In genomic region chr6:52429204-52429552, GRCm38 (mm10) we compare ENCODE assay signal across 24 mouse cellular contexts.
DNase-seq lines count a peak whose midpoint lies in the region; ATAC-seq and TF ChIP-seq lines count a peak whose summit lies in the region.
"Had no signal": no experiment of that assay in that cellular context is flagged by ENCODE, and none has a peak within 500 bp of the region (broad histone marks: within the 10 kb centered on the region; RNA-seq: fewer than 3 reads in every experiment).

No protein-coding gene starts in this region.

- H3K4me1 ChIP-seq in intestine, embryonic 14.5 days (replicated peaks; ENCODE audit: control insufficient read depth, insufficient read depth, low read length), result peaks cover 7% of the 10 kb centered on the region; the same call in 1 of the 2 replicates
- no peaks in the 10 kb centered on the region for H3K4me1 ChIP-seq in intestine, embryonic 15.5 days (replicated peaks)
- peaks cover 8% of the 10 kb centered on the region; the same call in 1 of the 2 replicates for H3K4me1 ChIP-seq in embryonic facial prominence, embryonic 15.5 days
- no peaks in the 10 kb centered on the region; the same call in 1 of the 2 replicates for H3K4me1 ChIP-seq in lung, embryonic 14.5 days (ENCODE audit: insufficient read depth)
- H3K4me1 ChIP-seq in stomach, postnatal 0 days (replicated peaks; ENCODE audit: control insufficient read depth, insufficient read depth), result no peaks in the 10 kb centered on the region
- H3K4me1 ChIP-seq: kidney, embryonic 15.5 days; liver, embryonic 15.5 days; midbrain, embryonic 13.5 days; neural tube, embryonic 12.5 days had no signal

- 0 out of 2 replicates have a peak overlapping the region, but pooled peaks have one; percentile 3 for H3K27ac ChIP-seq in intestine, embryonic 14.5 days (ENCODE audit: low read depth)
- H3K27ac ChIP-seq in intestine, embryonic 15.5 days, result no peak overlapping the region
- 0 out of 2 replicates have a peak overlapping the region, but pooled peaks have one; percentile 4 for H3K27ac ChIP-seq in embryonic facial prominence, embryonic 15.5 days (replicated peaks)
- peak overlapping the region; percentile 21; the same call in 1 of the 2 replicates for H3K27ac ChIP-seq in lung, embryonic 14.5 days (ENCODE audit: low read depth)
- no peak overlapping the region for H3K27ac ChIP-seq in stomach, postnatal 0 days (replicated peaks)
- H3K27ac ChIP-seq: heart, adult 2 months; hindbrain, embryonic 14.5 days; kidney, embryonic 15.5 days; liver, embryonic 15.5 days; midbrain, embryonic 13.5 days; neural tube, embryonic 12.5 days had no signal

- H3K36me3 ChIP-seq in intestine, embryonic 14.5 days (ENCODE audit: control insufficient read depth, insufficient read depth, low read length), result no peaks in the 10 kb centered on the region
- no peaks in the 10 kb centered on the region for H3K36me3 ChIP-seq in intestine, embryonic 15.5 days
- no peaks in the 10 kb centered on the region for H3K36me3 ChIP-seq in embryonic facial prominence, embryonic 15.5 days
- no peaks in the 10 kb centered on the region for H3K36me3 ChIP-seq in lung, embryonic 14.5 days (ENCODE audit: insufficient read depth)
- H3K36me3 ChIP-seq in stomach, postnatal 0 days (ENCODE audit: control insufficient read depth, insufficient read depth, low read length), result no peaks in the 10 kb centered on the region
- H3K36me3 ChIP-seq: kidney, embryonic 15.5 days; liver, embryonic 15.5 days; midbrain, embryonic 13.5 days; neural tube, embryonic 12.5 days had no signal

- H3K27me3 ChIP-seq in intestine, embryonic 14.5 days (replicated peaks; ENCODE audit: control insufficient read depth, insufficient read depth, low read length), result no peaks in the 10 kb centered on the region
- H3K27me3 ChIP-seq in intestine, embryonic 15.5 days (replicated peaks), result no peaks in the 10 kb centered on the region
- H3K27me3 ChIP-seq in embryonic facial prominence, embryonic 15.5 days, result no peaks in the 10 kb centered on the region
- no peaks in the 10 kb centered on the region for H3K27me3 ChIP-seq in lung, embryonic 14.5 days (ENCODE audit: insufficient read depth, low read length)
- no peaks in the 10 kb centered on the region for H3K27me3 ChIP-seq in stomach, postnatal 0 days (ENCODE audit: control insufficient read depth, insufficient read depth, low read length)
- H3K27me3 ChIP-seq: kidney, embryonic 15.5 days; liver, embryonic 15.5 days; midbrain, embryonic 13.5 days; neural tube, embryonic 12.5 days had no signal

- H3K9ac ChIP-seq in intestine, embryonic 14.5 days (ENCODE audit: low read length), result no peak overlapping the region
- no peak overlapping the region for H3K9ac ChIP-seq in intestine, embryonic 15.5 days
- H3K9ac ChIP-seq in embryonic facial prominence, embryonic 15.5 days, result no peak overlapping the region
- no peak overlapping the region for H3K9ac ChIP-seq in lung, embryonic 14.5 days
- no peak overlapping the region for H3K9ac ChIP-seq in stomach, postnatal 0 days (ENCODE audit: low read length)
- H3K9ac ChIP-seq: forebrain, postnatal 0 days; hindbrain, embryonic 14.5 days; kidney, embryonic 15.5 days; liver, embryonic 15.5 days; midbrain, embryonic 13.5 days; neural tube, embryonic 12.5 days had no signal

- WGBS in intestine, embryonic 14.5 days, result 71% methylated on average over 5 of the region's 5 CpGs
- 63% methylated on average over 5 of the region's 5 CpGs for WGBS in intestine, embryonic 15.5 days
- 74% methylated on average over 5 of the region's 5 CpGs for WGBS in embryonic facial prominence, embryonic 15.5 days
- WGBS in lung, embryonic 14.5 days, result 64% methylated on average over 5 of the region's 5 CpGs
- 67% methylated on average over 5 of the region's 5 CpGs for WGBS in stomach, postnatal 0 days

- TF ChIP-seq EP300 in stomach, postnatal 0 days (optimal IDR thresholded peaks at IDR 0.05), result no peak

- no peak for TF ChIP-seq CTCF in lung, embryonic 14.5 days (IDR thresholded peaks at IDR 0.05; ENCODE audit: low read depth)
- no peak for TF ChIP-seq CTCF in stomach, postnatal 0 days (IDR thresholded peaks at IDR 0.05; ENCODE audit: low read depth)

- no peaks in the 10 kb centered on the region for H3K9me3 ChIP-seq in intestine, embryonic 14.5 days (ENCODE audit: control insufficient read depth, low read length)
- H3K9me3 ChIP-seq in intestine, embryonic 15.5 days, result no peaks in the 10 kb centered on the region
- no peaks in the 10 kb centered on the region for H3K9me3 ChIP-seq in embryonic facial prominence, embryonic 15.5 days (replicated peaks)
- no peaks in the 10 kb centered on the region for H3K9me3 ChIP-seq in lung, embryonic 14.5 days (ENCODE audit: low read depth, low read length)
- no peaks in the 10 kb centered on the region for H3K9me3 ChIP-seq in stomach, postnatal 0 days (ENCODE audit: control insufficient read depth, low read length)
- H3K9me3 ChIP-seq: kidney, embryonic 15.5 days; liver, embryonic 15.5 days; midbrain, embryonic 13.5 days; neural tube, embryonic 12.5 days had no signal

- DNase-seq in intestine, embryonic 14.5 days (ENCODE audit: low spot score), result no peak
- no peak for DNase-seq in lung, embryonic 14.5 days
- peak; percentile 54 for DNase-seq in lung, postnatal 25 days (ENCODE audit: low spot score)
- no peak for DNase-seq in kidney, adult 11 months
- no peak for DNase-seq in stomach, postnatal 0 days (ENCODE audit: low spot score)
- DNase-seq: cerebellum, adult 18-20 months; cerebellum, postnatal 36 days; embryo, embryonic 11 days; forebrain, postnatal 0 days; gastrocnemius, postnatal 14 days; heart, adult 2 months; kidney, postnatal 36 days; liver; right cerebral cortex, postnatal 25 days; thymus, postnatal 25 days had no signal

- no peak for ATAC-seq in intestine, embryonic 14.5 days (replicated peaks; ENCODE audit: low FRiP score, low TSS enrichment, low read depth)
- ATAC-seq in intestine, embryonic 15.5 days, result no peak
- peak; percentile 43; the same call in 1 of the 2 replicates for ATAC-seq in embryonic facial prominence, embryonic 15.5 days (ENCODE audit: insufficient number of reproducible peaks, low FRiP score, low TSS enrichment, low read depth)
- no peak for ATAC-seq in lung, embryonic 14.5 days (ENCODE audit: insufficient read depth)
- no peak for ATAC-seq in erythroblast, adult 5-6 weeks (replicated peaks; ENCODE audit: low FRiP score, poor library complexity, severe bottlenecking)
- no peak for ATAC-seq in stomach, postnatal 0 days (ENCODE audit: low FRiP score, low TSS enrichment)
- ATAC-seq: forebrain, postnatal 0 days; inflammation-experienced regulatory T-cells, adult 6 months; midbrain, embryonic 13.5 days had no signal

- no peak overlapping the region for H3K4me3 ChIP-seq in intestine, embryonic 14.5 days (ENCODE audit: low read depth, low read length)
- no peak overlapping the region for H3K4me3 ChIP-seq in intestine, embryonic 15.5 days (replicated peaks)
- no peak overlapping the region for H3K4me3 ChIP-seq in embryonic facial prominence, embryonic 15.5 days (replicated peaks)
- H3K4me3 ChIP-seq in lung, embryonic 14.5 days (ENCODE audit: low read depth, low read length), result no peak overlapping the region
- no peak overlapping the region for H3K4me3 ChIP-seq in stomach, postnatal 0 days (ENCODE audit: low read depth, low read length)
- H3K4me3 ChIP-seq: heart, adult 2 months; kidney, embryonic 15.5 days; liver, embryonic 15.5 days; midbrain, embryonic 13.5 days; neural tube, embryonic 12.5 days had no signal

- H3K4me2 ChIP-seq in intestine, embryonic 14.5 days (ENCODE audit: low read length), result no peak overlapping the region
- no peak overlapping the region for H3K4me2 ChIP-seq in intestine, embryonic 15.5 days (replicated peaks)
- no peak overlapping the region for H3K4me2 ChIP-seq in embryonic facial prominence, embryonic 15.5 days (replicated peaks)
- no peak overlapping the region for H3K4me2 ChIP-seq in lung, embryonic 14.5 days
- H3K4me2 ChIP-seq in stomach, postnatal 0 days (replicated peaks; ENCODE audit: low read depth), result no peak overlapping the region
- H3K4me2 ChIP-seq: hindbrain, embryonic 14.5 days; kidney, embryonic 15.5 days; liver, embryonic 15.5 days; midbrain, embryonic 13.5 days; neural tube, embryonic 12.5 days had no signal

Comparison
In these comparisons a context has a peak if more than half of its experiments do, and no peak if none do; other contexts are left out.
1. H3K27ac ChIP-seq: peak in intestine, embryonic 14.5 days (single experiment), embryonic facial prominence, embryonic 15.5 days (single experiment) and lung, embryonic 14.5 days (single experiment); none in intestine, embryonic 15.5 days (single experiment) and stomach, postnatal 0 days (single experiment).